Mouse (Mus musculus): Measurements from ENCODE around the gene Pkig.
"Not testable (repeated sequence)": the region's sequence is repeated elsewhere in the genome, so short reads cannot be mapped to it uniquely, and the experiment has no call there.

The Pkig gene

DNA sequence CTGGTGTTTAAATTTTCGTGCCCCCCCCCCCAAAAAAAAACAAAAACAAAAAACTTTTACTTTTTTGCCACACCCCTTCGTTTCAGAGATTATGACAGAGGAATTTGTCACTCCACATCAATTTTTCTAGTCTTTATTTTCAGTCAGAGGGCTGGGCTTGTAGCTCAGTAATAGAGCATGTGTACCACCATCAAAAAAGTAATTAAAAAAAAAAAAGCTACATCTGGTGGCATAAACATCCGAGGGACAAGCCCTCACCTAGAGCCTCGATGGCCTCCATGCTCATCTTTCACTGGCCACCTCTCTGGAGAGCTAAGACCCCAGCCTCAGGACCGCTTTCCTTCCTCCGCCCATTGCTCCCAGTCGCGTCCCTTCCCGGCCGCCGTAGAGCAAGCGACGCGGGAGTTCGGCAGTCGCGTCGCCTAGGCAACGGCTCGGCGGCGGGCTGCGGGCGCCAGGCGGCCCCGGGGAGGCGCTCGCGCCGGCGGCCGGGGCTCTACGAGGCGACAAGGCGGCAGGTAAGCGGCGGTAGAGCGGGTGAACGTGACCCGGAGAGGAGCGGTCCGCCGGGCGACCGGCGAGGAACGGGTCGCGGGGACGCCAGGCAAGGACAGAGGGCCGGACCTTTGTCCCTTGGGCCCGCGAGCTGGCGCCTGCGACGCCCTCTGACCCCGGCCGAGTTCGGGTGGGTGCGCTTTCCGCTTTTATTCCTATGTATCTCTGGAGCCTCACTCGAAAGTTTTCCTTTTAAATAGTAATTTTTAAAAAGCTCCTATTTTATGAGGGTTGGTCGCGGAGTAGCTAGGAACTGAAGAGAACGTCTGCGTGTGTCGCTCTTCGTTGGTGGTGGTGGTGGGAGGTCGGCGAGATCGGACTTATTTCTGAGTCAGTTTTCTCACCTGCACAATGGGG, at the start of gene Pkig:
Gene Pkig (plus strand): TSS at position 412 of the 912 bp plus-strand sequence.
- CTCF ChIA-PET, result interaction anchor here (0.5 to 1.7 kb wide), 4 partner anchors 12 to 56 kb away, joined by 3 to 6 read pairs (median 4); no protein-coding TSS in a partner anchor

DNA sequence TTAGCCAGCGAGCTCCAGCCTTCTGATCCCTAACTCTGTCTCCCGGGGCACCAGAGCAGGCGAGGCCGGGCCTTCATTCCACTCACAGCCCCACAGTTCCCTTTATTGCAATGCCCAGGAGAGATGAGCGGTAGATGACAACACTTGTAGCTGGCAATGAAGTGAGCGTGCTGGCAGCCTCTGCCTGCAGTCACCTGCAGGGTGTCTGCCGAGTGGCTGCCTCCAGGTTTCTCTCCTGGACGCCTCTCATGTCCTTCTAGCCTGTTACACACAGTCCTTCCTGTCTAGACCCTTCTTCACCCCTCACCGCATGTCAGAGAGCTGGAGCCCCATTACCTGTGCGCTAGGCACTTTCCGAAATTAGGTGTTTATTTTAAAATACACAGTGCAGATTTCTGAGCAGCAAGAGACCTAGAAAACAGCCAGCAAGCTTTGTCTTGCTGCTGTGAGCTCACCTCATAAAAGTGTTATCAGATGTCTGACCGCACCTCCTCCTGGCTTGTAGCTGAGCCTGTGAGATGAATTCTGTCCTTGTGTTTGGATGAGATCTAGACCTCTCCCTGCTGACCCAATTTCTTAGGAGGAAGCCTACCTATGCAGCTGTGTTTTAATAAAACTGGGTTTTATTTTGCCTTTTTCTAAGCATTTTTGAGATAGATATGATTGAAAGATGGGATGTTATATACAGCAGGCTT, 48.8 kb upstream of the Pkig start:
- CTCF ChIA-PET, result interaction anchor here (0.7 kb wide), 1 partner anchor 28 kb away, joined by 3 read pairs; no protein-coding TSS in a partner anchor

DNA sequence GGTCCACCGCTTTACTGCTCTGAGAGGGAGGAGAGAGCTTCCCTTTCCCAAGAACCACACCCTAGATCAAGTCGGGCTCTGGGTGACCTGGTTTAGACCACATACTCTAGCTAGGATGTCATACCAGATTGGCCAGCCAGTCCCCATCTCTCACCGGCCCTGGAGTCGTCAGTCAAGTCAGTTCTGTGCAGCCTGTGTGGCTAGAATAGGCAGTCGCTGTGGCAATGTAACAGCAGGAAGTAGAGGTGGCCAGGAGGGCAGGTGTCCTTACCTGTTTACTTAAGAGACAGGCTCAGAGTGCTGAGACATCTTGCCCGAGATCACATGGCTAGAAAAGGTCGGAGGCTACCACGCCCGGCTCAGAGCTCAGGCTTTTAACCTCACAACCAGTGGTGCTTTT, 47.0 kb upstream of the Pkig start:
- CTCF ChIA-PET, result interaction anchor here (1.2 kb wide), 1 partner anchor 28 kb away, joined by 5 read pairs; no protein-coding TSS in a partner anchor

DNA sequence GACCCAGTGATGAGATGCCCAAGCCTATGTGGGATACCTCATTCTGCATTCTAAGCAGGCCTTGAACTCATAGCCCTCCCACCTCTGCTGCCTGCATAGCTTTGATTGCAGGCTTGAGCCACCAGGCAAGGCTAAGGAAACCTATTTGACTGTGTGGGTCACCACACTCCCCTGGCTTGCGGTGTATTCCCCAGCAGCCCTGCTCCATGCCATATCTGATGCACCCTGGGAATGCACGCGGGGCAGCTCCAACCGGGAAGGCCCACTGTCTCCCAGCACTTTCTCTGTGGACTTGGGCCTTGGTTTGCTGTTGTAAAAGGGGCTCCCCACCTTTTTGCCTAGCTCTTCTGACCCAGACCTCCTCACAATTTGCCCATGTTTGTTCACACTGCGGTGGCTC, 45.0 kb upstream of the Pkig start:
- CTCF ChIA-PET, result interaction anchor here (0.7 to 1.3 kb wide), 3 partner anchors 13 to 125 kb away, joined by 3 to 6 read pairs (median 6); no protein-coding TSS in a partner anchor

DNA sequence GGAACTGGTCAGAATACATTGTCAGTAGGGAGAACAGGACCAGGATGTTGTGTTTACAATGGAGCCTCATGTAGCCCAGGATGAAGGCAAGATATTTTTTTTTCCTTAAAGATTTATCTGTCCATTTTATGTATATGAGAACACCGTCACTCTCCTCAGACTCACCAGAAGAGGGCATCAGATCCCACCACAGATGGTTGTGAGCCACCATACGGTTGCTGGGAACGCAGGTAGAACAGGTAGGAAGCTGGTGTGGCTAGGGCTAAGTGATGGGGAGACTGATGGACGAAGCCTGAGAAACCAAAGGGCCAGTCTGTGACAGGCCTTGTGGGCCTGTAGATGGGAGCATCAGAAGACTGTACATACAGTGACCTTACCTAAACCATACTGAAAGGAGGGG, 44.2 kb upstream of the Pkig start:
- CTCF ChIA-PET, result interaction anchor here (0.7 to 1.3 kb wide), 3 partner anchors 12 to 124 kb away, joined by 3 to 6 read pairs (median 6); no protein-coding TSS in a partner anchor

DNA sequence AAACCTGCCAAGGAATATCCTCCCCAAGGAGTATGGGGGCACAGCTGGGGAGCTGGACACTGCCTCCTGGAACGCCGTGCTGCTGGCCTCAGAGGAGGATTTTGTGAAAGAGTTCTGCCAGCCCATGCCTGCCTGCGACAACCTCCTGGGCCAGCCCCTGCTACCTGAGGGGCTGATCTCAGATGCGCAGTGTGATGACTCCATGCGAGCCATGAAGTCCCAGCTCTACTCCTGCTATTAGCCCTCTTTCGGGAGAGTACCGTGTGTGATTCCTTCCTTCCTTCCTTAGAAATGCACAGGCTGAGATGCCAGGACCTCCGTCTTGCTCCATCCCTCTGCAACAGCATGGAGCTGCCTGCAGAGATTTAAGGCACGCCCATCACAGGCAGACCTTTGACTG, 42.8 kb upstream of the Pkig start:
- CTCF ChIA-PET, result interaction anchor here (0.5 kb wide), 1 partner anchor 138 kb away, joined by 4 read pairs; no protein-coding TSS in a partner anchor

DNA sequence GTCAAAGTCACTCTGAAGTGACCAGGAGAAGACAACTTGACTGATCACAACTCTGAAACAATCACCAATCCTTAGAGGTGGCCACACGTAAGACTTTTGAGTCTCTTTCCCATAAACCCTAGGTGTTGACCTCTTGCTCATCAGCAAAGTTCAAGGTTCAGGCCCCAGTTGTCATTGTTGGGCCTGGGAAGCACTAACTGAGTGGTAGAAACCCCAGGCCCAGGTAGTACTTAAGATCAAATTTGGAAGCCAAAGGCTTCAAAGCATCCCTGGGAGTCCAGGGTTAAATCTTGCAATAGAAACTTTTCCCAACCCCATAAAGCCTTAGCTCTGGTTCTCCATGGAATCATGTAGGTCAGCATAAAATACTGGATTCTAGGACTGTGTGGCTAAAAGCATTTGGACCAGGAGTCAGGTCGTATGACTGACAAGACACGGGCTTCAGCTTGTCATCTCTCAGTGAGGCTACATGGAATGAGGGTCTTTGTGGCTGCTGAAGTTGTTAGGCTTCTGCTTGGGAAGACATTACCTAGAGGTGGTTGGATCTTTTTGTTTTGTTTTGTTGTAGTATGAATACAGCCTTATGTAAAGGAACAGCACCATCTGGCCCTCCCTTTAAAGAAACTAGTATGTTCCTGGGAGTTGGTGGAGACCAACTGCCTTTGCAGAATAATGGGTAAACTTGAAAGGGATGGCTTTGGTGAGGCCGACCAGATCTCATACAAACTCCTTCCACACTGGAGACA, 42.1 kb upstream of the Pkig start:
- CTCF ChIA-PET, result no interaction called here

DNA sequence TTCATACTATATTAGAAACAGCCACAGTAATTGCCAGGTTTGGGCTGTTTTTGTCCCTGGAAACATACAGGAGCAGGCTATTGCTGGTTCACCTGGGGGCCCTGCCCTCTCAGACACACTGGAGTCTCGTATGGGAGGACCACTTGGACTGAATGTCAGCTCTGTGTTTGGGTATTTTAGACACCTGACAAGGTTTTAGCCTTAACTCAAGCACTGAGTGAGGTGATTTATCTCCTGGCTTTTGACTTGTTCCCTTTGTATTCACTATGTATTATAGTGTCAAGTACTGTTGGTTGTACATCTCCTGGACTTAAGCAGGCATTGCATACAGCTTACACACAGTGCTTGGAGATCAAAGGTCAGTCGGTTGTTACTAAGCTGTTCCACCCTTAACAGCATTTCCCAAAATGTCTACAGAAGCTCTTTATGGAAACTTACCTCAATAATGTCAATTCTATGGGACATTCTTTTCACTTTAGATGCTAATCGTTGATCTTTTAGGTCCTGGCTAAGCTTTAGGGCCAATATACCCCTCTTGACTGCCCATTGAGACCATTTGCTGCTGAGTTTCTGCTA, 41.4 kb upstream of the Pkig start:
- CTCF ChIA-PET, result interaction anchor here (1.1 to 1.3 kb wide), 2 partner anchors 13 to 51 kb away, joined by 3 to 4 read pairs; no protein-coding TSS in a partner anchor

DNA sequence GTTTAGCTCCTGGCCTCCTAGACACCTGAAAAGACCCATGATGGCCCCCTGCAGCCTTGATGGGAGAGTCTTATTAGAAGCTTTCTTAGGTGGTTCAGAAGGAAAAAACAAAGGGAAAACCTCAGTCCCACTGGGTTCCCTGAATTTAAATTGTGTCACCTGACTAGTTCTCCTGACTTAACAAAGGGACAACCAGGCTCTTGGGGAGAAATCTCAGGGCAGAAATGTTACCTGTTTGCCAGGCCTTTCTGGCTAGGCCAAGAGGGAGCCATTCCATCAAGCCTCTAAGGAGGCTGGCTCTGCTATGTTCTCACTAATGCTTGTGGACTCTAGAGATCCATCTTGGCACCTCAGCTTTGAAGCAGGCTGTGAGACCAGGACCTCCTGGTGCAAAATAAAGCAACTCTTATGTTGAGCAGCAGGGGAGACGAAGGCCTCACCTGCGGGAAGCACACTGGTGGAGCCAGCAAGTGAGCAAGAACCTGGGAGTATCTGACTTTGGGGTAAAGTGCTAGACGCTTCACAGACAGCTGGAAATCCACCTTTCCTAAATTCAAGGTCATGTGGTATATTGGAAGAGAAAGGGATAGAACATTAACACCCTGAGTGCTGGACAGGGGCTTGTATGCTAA, 40.8 kb upstream of the Pkig start:
- CTCF ChIA-PET, result interaction anchor here (1.1 to 1.3 kb wide), 2 partner anchors 14 to 51 kb away, joined by 3 to 4 read pairs; no protein-coding TSS in a partner anchor

DNA sequence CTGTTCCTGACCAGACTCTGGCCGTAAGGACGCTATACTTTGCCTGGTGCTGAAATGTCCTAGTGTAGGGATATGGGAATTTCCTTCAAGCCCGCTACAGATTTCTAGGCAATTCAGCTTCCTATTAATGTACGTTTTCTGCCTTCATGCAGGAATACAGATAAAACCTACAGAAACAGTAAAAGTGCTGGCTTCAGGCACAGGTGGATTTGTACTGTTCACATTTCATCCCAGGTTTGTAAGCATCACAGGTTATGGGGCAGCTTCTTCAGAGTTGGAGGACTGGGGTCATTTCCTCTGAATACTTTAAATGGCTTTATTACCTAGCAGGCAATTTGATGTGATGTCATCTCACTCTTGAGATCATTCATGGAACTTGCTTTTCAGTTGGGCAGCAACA, 40.3 kb upstream of the Pkig start:
- CTCF ChIA-PET, result interaction anchor here (0.9 to 1.3 kb wide), 5 partner anchors 8 to 50 kb away, joined by 3 to 5 read pairs (median 4); no protein-coding TSS in a partner anchor

DNA sequence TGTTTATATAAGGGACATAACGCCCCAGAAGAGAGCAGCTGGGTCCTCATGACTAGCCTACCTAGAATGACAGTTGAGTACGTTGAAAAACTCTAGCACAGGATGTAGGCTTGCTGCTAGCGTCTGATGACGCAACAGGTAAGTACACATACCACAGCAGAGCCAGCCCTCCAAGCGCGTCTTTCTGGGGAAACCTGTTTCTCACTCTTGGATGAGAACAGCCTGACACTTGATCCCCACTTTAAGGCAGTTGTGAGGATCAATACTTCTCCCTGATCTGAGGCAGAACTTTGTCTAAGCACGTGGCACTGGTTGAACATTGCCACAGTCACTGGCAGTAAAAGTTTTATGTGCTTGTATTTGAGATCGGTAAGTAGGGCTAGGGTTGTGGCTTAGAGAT, 37.7 kb upstream of the Pkig start:
- CTCF ChIA-PET, result no interaction called here

DNA sequence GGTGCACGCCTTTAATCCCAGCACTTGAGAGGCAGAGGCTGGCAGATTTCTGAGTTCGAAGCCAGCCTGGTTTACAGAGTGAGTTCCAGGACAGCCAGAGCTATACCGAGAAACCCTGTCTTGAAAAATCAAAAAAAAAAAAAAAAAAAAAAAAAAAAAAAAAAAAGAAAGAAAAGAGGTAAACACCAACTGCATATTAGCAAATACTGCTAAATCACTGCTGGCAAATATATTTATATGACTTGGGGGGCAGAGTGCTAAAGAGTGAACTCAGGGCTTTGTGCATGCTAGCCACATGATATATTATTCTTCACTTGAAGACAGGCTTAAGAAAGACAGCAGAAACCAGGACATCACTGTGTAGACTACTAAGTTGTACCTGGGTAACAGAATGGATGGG, 36.8 kb upstream of the Pkig start:
- CTCF ChIA-PET, result not testable (repeated sequence)

DNA sequence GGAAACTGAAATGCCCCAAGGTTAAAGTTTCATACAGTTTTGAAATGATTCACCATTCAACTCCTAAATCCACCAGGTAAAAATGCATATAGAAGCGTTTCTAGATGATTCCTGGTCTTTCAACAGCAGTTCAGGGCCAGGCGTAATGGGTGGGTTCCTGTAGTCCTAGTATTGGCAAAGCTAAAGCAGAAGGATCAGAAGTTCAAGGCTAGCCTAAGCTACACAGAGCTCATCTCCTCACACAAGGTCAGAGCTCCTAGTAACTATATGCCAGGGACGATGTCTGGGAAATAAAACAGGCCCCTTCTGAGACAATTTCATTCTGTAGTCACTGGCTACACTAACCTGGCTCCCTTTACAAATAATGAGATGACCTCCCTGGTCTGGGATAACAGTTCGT, 27.0 kb upstream of the Pkig start:
- CTCF ChIA-PET, result no interaction called here

DNA sequence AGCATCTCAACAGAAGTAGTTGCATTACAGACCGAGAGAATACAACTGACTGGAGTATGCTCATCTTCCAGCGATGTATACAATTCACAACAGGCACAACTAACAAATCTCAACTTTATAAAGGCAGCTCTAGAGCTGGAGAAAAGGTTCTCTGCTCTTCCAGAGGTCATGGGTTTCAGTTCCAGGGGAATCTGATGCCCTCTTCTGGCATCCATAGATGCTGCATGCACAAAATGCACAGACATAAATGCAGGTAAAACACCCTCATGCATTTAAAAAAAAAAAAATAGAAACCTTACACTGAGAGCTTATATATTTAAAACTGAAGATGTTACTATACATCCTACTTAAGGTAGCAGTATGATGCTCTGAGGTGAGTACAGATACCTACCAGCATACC, 26.5 kb upstream of the Pkig start:
- CTCF ChIA-PET, result no interaction called here

DNA sequence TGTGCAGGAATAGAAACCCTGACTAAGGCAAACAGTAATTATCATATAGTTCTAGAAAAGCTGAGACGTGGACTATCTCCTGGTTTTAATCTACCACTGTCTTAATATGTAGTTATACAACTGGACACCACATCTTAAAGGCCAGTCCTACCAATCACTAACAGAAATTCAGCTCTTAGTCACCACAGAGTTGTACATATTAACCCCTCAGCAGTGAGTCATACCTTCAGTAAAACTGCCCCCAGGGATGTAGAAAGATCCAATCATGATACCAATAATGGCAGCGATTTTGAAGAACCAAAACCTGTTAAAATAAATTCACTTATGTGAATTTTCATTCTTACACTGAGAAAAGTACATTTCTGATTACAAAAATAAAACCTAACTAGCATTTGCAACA, 24.0 kb upstream of the Pkig start:
- CTCF ChIA-PET, result no interaction called here

DNA sequence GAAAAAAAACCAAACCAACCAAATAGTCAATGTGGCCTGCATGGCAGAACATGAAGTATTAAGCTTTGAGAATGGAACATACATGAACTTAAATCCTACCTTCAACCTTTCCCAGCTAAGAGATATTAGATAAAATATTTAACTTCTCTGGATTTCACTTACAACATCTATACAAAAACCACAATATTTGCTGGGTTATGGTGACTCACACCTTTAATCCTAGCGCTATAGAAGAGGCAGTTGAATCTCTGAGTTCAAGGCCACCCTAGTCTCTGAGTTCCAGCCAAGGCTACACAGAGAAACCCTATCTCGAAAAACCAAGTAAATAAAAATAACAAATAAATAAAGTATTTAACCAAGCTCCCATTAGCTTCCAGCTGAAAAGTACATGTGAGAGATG, 22.1 kb upstream of the Pkig start:
- CTCF ChIA-PET, result no interaction called here

DNA sequence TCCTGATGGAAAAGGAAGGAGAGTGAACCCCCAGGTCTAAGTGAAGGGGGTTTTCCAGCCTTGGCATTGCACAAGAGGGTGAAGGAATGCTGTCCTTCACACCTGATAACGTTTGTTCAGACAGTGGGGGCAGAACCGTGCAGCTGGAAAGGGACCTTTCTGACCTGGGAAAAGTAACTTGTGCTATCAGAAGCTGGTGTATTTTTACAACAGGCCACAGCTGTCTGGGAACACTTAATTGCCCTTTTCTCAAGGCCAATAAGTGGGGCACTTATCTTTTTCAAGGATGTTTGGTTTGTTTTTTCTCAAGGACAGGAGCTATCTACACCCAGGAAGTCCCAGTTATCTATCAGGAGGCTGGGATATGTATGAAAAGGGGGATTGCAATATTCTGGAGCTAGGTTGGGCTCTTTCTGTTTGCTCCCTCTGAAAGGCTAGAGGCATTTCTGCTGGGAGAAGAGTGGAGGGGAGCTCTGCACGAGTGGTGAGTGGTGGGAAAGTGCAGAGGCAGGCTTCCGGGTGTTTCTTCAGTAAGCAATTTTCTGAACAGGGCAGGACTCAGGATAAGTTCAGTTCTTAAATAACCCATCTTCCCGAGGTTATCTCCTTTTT, 20.4 kb upstream of the Pkig start:
- CTCF ChIA-PET, result interaction anchor here (0.6 to 1.3 kb wide), 5 partner anchors 10 to 36 kb away, joined by 3 to 4 read pairs (median 3); no protein-coding TSS in a partner anchor

DNA sequence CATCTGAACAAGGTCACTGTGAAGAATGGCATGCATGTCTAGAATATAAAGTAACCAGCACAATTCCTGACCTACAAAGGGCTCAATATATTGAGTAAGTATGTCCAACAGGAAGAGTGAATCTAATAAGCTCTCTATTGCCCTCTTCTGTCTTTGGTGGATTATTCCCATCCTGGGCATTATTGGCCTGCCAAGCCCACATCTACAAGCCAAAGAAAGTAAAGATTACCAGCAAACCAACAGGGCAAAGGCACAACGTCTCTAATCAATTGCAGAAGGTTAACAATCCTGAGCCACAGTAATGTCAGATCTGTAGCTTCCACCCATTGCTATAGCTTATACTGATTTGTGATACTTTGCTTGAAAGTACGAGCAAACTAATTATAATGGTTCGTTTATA, 17.7 kb upstream of the Pkig start:
- CTCF ChIA-PET, result interaction anchor here (0.6 to 1.8 kb wide), 6 partner anchors 14 to 78 kb away, joined by 3 to 9 read pairs (median 4); no protein-coding TSS in a partner anchor

DNA sequence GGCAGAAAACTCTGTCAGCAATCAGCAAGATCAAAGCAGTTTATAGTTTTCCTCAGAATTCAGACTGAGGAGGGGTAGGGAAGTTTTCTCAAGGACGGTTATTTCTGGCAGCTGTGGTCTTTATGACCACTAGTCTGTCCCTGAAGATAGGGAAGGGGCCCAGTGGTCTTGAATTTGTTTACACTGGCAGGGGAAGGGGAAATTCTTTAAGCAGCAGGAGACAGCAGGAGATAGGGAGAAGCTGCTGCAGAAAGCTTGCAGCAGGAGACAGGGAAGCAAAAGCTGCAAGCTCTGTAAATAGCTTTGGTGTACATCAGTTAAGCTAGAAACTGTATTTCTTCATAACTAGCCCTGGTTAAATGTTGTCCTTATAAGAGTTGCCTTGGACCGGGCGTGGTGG, 16.5 kb upstream of the Pkig start:
- CTCF ChIA-PET, result interaction anchor here (0.7 to 1.2 kb wide), 4 partner anchors 23 to 77 kb away, joined by 3 to 5 read pairs (median 3); no protein-coding TSS in a partner anchor

Data from spleen, embryonic (tissue).